Mouse (Mus musculus) gastrocnemius, postnatal 4 days (tissue): ENCODE measurements around the gene Myo1b. TPM values are rescaled to one million over a fixed set of nuclear protein-coding genes. Genes with fewer than 3 reads are reported as not detected.
"Not testable (repeated sequence)": the region's sequence is repeated elsewhere in the genome, so short reads cannot be mapped to it uniquely, and the experiment has no call there.

ENCODE experiments used
- DNase-seq, 2 experiments: peaks; one replicate each; pipeline ENCODE4 v3.0.0; 2021 to 2022; ENCODE audit warnings: low spot score in 2 of 2, mixed read lengths in 2 of 2
- total RNA-seq, 2 experiments: library from RNA; stranded (reverse); gene quantifications; 2 replicates each; pipeline ENCODE4 v1.2.3; 2021

The Myo1b gene
- total RNA-seq, 2 experiments from 2014 or later, result 58.0 to 63.4 TPM

- no peak for DNase-seq
These were observed 18.7 kb downstream of the Myo1b start for GRCm38 (mm10) chr1:51897160-51897572.

- DNase-seq, result no peak
These were observed 19.9 kb downstream of the Myo1b start for GRCm38 (mm10) chr1:51895961-51896360.

GRCm38 (mm10) chr1:51894721-51895120, 21.1 kb downstream of the Myo1b start:
- no peak for DNase-seq

GRCm38 (mm10) chr1:51893521-51894355, 22.1 kb downstream of the Myo1b start:
- DNase-seq, result no peak

DNA sequence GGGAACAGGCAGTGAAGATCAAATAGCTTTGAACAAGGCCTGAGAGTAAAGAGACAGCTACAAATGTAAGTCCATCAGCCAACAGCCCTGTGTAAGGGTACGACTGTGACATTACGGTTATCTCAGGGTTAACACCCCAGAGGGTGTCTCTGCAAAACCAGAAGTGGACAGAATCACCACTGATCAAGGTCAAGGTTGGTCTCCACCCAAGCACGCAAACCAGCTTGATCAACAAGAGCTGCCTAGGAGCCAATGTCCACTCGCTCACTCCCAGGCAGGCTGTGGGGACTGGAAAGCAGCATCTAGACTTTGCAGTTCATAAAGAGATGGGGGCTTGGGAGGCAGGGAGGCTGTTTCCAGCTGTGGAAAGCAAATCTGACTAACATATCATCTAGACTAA, 23.9 kb downstream of the Myo1b start:
- no peak for DNase-seq

- DNase-seq, result no peak
These were observed 27.6 kb downstream of the Myo1b start for GRCm38 (mm10) chr1:51888046-51888813.

- no peak for DNase-seq
These were observed 30.4 kb downstream of the Myo1b start for GRCm38 (mm10) chr1:51885356-51885983.

GRCm38 (mm10) chr1:51883211-51883610, 32.7 kb downstream of the Myo1b start:
- no peak for DNase-seq

- no peak for DNase-seq
These were observed 33.1 kb downstream of the Myo1b start for GRCm38 (mm10) chr1:51882752-51883151.

- no peak for DNase-seq
These were observed 35.7 kb downstream of the Myo1b start for GRCm38 (mm10) chr1:51879927-51880814.

DNA sequence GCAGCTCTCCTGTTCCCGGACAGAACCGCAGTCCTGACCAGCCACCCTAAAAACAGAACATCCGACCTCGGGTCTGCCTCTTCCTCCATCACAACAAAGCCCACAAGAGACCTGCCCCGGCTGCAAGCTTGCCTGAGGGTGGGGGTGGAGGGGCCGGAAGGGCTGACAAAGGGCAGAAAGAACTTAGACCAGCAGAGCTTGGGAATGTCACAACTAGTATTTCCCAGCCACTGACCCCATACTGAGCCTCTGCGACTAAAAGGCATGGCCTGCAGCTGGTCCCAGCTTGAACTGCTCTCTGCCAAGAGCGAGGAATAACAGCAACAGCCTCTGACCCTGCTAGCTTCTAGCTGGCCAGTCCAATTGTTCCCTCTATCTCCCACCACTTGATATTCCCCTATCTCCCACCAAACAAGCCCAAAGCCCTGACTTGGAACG, 36.5 kb downstream of the Myo1b start:
- peak in 1 of 2 experiments; percentile 27 for DNase-seq

GRCm38 (mm10) chr1:51875462-51876225, 40.2 kb downstream of the Myo1b start:
- DNase-seq, result no peak

- no peak for DNase-seq
These were observed 43.2 kb downstream of the Myo1b start for GRCm38 (mm10) chr1:51872493-51873261.

DNA sequence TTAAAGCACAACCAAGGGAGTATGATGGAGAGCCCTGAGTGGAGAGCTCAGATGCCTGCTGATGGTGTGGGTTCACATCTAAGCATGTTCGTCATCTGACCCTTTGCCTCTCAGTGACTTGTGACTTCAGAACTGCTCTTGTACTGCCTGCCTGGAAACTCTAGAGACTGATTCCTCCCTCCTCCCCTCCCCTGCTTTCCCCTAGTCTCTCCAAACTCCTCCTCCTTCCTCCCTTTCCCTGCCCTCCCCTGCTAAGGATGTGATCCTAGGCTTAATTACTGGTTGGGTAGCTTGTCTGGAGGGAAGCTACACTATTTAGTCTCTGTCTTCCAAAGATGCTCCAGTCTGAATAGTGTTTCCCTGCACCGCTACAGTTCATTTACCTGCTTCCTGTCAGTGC, 44.6 kb downstream of the Myo1b start:
- DNase-seq, result not testable (repeated sequence)

DNA sequence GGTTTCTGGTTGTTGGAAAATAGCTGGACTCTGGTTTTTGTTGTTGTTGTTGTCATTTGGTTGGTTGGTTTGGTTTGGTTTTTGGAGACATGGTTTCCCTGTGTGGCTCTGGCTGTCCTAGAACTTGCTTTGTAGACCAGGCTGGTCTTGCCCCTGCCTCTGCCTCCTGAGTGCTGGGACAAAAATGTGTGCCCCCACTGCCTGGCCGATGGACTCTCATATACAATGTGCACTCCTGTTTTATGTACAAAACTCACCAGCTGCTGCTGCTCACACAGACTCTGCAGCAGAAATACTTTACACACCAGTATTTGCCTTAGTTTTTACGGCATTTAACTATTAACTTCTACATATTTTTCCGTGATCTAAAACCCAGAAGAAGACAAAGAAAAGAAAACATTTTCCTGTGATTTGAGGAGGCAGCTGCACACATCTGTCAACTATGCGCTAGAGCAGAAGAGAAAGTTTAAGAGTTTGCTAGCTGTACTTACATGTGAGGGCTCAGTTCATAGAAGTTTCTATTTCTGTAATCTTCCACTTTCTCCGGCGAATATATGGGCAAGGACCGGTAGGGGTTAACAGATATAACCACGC, 52.9 kb downstream of the Myo1b start:
- no peak for DNase-seq

GRCm38 (mm10) chr1:51860837-51861236, 55.0 kb downstream of the Myo1b start:
- no peak for DNase-seq

DNA sequence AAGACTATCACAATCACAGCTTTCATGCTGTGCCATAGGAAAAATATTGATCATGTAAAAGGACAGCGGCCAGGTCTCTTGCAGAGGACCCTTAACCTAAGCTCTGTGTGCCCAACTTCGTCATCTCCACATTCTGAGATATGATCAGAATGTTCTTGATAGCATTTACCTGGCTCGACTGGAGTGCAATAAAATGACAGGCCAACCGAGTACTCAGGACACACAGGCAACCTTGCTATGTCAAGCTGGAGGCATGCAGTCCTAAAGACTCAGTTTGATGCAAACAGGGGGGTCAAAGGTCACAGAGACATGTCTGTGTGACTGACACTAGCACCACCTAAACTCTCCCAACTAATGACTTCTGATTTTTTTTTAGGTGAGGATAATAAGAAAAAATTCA, 58.9 kb downstream of the Myo1b start:
- DNase-seq, result no peak

- no peak for DNase-seq
These were observed 59.5 kb downstream of the Myo1b start for GRCm38 (mm10) chr1:51856245-51856915.
